Mouse (Mus musculus): ENCODE results near the gene Ftl1.

Gene Ftl1

DNA sequence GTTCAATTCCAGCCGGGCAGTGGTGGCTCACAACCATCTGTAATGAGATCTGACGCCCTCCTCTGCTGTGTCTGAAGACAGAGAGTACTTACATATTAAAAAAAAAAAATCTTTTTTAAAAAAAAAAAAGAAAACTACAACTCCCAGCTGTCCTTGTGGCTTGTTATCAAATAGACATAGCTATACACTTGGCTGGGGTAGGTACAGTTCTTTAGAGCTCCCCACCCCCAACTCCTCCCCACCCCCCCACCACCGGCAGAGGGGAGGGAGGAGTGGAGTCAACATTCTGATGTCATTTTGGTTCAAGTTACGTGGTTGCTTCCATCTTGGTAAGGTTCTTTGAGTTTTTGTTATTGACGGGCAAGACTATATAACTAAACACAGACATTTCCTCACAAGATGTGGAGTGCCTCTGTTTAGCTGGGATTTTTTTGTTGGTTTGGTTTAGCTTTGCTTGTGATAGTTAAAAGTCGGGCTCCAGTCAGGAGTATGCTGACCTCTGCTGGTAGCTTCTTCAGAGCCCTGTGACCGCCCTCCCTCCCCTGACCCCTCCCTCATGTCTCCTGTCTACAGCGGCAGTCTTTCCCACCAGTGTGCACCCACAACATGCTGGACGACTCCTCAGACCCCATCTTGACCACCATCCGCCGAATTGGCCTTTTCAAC, 12.2 kb downstream of the Ftl1 start:
- peak; percentile 53 for DNase-seq

DNA sequence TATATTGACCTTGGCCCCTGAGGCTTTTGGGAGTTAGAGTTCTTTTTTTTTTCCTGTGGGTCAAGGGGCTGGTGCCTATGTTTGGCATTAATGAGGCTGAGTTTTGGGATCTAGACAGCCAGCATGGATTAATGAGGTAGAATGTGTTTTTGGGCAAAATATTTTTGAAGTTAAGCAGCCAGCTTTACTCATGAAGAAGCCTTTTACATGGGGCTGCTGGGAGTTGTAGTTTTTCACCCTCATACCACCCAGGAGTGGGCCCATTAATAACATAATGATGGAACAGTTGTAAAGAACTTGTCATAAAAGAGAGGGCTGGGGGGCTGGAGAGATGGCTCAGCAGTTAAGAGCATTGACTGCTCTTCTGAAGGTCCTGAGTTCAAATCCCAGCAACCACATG, 13.1 kb downstream of the Ftl1 start:
- no peak for DNase-seq

DNA sequence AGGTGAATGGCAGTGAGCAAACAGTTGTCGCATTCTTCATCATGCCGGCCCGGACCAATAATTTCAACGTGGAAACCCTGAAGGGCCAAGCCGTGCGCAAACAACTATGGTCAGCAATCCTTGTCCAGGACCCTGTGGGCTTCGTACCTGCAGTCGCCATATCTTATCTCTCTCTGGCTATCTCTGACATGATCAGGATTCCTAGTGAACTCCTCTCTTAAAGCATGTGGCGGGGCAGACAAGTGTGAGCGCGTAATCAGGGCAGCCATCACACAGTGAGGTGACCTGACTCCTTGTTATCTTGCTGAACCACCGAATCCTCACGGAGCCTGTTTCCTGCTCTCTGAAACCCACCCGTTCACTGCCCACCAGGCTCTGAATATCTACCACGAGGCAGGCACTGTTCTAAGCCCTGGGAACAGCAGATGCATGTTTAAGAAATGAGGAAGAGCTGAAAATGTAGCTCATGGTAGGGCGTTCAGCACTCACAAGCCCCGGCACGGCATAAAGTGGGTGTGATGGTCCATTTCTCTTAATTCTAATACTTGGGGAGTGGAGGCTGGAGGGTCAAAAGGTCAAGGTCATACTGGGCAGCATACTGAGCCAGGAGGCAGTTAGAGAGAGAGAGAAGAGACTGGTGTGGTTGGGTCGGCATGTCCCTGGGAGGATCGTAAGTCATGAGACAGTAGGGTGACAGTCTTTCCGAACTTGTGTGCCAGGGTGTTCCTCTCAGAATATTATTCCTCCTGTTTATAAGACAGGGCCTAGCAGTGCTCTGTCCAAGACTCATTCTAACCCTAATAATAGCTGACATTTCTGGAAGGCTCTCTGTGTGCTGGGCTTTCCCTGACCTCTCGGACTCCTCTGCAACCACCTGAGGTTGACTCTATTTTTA, 15.9 kb downstream of the Ftl1 start:
- no peak for DNase-seq

DNA sequence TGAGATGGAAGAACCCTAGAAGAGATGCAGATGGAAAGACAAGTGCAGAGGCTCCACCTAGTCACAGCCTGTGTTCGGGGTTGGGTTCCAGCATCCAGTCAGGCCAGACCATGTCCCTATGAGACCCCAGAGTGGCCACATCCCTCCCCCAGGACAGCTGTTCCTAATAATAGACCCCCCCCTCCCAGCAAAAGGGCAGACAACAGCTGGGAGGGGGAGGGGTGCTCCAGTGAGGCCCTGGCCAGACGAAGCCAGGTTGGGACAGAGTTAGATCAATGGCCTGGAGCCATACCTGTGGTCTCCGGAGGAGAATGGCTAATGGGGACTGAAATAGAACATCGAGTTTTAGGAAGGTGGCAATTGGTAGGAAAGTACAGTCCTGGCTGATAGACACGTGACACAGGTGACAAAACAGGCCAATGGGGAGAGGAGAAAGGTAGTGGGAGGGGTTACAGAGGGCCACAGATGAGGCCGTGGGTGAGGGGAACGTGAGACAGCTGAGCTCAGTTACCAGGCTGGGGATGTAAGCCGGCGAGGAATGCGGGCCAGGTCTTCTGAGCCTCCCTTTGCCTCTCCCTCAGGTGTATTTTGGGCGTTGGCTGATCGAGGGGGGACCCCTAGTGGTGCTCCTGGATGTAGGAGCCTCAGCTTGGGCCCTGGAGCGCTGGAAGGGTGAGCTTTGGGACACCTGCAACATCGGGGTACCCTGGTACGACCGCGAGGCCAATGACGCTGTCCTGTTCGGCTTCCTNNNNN, 22.0 kb downstream of the Ftl1 start, which contains the start of gene Ruvbl2:
Ruvbl2 (minus strand) TSS at position 576 of the 756 bp plus-strand sequence.
- no peak for DNase-seq

DNA sequence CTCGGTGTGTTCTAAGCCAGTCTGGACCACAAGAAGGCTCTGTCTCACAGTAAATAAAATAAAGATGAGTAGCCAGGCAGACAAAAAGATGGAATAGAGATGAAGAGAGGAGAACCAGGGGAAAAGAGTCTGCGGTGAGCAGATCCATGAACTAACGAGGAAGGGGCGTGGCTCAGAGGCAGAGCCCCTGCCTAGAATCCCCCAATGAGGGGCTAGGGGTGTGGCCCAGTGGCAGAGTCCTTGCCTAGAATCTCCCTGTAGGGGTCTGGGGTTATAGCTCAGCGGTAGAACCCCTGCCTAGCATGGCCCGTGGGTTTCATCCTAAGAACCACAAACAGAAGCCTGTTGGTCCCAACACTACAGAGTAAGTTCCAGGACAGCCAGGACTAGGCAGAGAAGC, 22.6 kb downstream of the Ftl1 start:
- DNase-seq: no peak

DNA sequence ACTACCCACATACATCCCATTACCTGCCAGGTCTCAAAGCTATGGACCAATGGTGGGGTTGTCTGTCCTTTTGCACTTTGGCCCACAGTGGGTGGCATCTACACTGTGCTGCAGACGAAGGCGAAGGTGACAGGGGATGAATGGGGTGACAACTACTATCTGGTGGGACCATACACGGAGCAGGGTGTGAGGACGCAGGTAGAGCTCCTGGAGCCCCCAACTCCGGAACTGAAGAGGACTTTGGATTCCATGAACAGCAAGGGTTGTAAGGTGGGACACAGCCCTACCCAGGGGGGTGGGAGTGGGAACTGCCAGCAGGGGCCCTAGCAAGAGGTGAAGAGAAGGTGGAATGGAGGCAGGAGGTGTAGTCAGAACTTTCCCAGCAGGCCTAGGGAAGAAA, 23.2 kb downstream of the Ftl1 start:
- no peak for DNase-seq

DNA sequence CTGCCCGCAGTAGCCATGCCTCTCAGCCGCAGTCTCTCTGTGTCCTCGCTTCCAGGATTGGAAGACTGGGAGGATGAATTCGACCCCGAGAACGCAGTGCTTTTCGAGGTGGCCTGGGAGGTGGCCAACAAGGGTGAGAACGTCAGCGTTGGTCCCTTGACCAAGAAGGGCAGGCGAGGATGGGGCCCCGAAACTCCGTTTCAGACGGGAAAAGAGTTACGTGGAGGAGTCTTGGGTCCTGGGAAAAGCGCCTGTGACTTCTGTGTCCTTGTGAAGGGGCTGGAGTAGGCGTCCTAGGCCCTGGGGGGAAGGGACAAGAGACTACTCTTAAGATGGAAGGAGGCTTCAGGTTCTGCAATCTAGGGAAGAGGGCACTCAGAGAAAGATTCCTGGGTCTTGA, 24.6 kb downstream of the Ftl1 start:
- DNase-seq: no peak

DNA sequence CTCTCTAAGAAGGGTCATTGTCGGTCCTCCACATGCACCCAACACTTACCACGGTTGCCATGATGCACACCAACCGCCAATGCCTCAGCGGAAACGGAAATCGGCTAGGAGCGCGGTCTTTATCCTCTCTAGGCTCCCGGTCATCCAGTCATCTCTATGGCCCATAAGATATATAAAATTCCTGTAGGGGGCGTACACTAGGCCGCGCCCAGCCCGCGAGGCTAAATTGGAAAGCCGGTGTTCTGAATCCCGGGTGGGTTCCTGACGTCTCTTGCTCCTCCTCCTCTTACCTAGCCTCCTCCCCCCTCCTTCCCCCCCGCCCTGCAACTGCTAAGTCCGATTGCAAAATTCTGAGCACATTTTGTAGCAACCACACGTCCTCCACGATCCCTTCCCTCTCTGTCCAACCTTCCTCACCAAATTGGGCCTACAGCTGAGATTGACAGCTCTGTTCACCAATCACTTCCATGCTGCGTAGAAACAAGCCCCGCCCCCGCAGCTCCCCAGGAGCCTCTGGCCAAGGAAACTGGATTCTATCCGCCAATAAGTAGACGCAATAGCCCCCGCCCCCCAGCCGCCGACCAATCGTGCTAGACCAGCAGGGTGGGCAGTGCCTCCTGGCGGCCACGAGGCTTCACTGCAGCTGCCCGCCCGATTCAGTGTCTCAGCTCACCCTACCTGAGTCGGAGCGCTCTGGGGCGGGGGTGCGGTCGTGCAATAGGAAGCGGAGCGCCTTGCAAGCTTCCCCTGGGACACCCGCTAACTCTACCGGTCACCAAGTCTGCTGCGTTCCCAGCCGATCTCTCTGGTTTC, 25.3 kb downstream of the Ftl1 start, which contains the start of gene Gys1:
Gys1 (plus strand) TSS at position 642 of the 813 bp plus-strand sequence.
- peak; percentile 100 for DNase-seq

DNA sequence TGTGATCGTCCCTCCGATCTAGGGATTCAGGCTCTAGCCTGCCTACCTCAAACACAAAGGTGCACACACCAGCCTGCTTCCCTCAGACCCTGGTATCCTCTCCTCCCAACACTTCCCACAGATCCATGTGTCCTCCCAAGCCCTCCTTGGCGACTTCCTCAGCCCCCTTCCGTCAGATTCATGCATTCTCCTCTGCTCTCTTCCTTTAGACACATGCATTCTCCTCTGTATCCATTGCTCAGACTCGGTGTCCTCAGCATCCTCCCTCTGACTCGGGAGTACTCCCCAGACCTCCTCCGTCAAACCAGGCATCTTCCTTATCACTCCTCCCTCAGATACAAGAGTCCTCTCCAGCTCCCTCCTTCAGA, 25.9 kb downstream of the Ftl1 start:
- no peak for DNase-seq

DNA sequence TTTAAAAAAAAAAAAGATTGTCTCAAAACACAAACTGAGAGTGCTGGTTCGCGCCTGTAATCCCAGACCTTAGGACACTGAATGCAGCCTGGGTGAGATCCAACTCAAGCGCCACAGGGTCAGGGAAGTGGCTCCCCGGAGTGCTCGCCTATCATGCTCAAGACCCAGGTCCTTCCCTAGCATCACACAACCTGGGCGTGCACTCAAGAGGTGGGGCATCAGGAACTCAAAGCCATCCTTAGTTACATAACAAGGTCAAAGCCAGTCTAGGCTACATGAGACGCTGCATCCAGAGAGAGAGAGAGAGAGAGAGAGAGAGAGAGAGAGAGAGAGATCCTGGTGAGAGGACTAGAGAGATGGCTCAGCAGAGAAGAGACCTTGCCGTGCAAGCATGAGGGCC, 33.1 kb downstream of the Ftl1 start:
- no peak for DNase-seq

DNA sequence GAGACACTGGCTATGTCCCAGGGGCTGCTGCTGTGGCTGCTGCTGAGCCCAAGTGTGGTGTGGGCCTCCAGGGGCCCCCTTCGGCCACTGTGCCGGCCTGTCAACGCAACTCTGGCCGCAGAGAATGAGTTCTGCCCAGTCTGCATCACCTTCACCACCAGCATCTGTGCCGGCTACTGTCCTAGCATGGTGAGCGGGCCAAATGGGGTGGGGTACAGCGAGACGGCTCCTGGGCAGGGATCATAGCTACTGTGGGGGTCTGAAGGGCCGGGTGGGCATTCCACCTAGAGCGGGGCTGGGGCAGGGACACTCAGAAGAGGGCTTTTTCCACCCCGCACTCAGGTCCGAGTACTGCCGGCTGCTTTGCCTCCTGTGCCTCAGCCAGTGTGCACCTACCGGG, 38.5 kb downstream of the Ftl1 start:
- DNase-seq: no peak

DNA sequence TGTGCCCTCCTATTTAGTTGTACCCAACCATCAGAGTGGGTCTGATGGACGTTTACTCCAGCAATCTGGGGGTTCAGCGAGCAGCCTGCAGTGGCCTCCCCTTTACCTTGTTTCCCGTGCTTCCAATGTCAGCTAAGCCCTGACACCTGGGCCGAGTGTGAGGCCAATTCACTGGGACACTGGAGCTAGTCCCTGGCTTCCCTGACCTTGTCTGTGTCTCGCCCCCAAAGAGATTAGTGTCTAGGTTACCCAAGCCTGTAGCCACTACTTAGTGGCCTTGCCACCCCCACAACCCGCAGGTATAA, 39.1 kb downstream of the Ftl1 start, which contains the start of gene Lhb:
Lhb (plus strand) TSS at position 206 of the 305 bp plus-strand sequence.
- DNase-seq: no peak

DNA sequence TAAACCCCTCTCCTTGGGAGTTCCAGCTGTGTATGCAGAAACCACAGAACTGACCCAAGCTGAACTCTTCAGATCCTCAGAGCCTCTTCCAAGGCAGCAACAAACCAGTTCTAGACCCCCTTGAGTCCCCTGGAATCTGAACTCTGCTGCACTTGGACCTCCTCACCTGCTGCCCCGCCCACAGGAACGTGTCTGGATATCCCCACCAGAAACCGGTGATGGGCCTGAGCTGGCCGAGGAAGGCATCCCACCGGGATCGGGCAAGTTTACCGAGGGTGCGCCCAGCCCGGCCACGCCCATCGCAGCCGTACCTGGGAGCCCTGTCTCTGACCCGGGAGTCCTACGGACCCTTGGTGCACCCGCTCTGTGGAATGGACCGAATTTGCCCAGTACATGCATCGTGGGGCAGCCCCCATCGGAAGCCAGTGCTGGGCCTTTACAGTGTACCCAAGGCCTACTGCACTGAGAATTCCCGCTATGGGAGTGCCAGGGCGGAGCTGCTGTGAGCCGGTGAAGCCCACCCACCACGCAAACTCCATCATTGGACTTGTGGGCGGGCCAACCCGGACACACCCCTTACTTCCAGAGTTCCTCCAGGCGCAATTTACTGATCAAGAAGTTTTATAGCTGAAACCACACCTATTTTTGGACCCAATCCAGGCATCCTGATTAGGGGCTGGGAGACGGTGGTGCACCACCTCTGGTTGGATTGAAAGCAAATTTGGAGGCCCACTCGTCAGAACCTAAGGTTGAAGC, 39.6 kb downstream of the Ftl1 start:
- no peak for DNase-seq

DNA sequence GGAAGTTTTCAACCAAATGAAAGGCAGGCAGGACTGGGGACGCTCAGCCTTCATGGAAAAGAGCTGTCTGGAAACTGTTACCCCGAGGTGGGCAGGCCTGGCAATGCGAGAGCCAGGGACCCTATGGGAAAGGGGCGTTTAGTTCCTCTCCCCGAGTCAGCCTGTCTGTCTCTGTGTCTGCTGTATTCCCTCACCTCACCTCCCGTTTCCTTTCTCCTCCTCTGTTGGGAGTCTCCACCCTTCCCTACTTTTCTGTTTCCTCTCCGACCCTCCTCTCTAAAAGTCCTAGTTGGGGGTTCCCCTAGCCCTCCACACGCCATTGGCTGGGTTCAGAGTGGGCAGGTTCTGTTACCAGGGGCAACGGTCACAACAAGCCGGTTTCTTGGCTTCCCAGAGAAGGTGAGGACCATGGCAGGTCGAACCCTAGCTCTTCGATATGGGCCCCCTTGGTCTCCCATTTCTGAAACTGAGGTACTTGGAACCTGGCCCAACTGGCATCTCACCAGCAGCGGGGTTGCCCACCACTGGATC, 41.7 kb downstream of the Ftl1 start:
- DNase-seq: no peak

DNA sequence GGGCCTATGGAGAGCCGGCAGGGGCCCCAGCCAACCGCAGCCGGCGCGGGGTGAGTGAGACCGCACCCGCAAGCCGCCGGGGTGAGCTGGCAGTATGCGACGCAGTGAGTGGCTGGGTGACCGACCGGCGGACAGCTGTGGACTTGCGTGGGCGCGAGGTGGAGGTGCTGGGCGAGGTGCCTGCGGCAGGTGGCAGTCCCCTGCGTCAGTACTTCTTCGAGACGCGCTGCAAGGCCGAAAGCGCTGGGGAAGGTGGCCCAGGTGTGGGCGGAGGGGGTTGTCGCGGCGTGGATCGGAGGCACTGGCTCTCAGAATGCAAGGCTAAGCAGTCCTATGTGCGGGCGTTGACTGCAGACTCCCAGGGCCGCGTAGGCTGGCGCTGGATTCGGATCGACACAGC, 44.0 kb downstream of the Ftl1 start:
- DNase-seq: no peak

DNA sequence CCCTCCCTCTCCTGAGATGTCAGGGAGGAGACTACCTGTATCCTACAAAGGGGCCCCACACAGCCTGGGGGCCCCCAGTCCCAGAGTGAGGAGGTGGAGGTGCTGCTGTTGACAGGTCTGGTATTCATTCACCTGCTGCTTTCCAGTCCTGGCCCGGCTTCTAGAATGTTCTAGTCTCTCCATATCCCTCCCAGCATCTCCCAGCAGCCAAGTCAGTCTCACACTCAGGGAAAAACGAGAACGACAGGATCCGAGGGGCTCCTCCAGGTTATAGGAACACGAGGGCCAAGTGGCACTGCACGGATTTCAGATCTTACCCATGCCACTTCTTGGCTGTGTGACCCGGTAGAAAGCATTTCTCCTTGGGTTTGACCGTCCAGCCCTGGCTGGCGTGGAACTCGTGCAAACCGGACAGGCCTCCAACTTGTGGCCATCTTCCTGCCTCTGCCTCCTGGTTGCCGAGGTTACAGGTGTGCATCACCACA, 44.9 kb downstream of the Ftl1 start:
- DNase-seq: no peak

DNA sequence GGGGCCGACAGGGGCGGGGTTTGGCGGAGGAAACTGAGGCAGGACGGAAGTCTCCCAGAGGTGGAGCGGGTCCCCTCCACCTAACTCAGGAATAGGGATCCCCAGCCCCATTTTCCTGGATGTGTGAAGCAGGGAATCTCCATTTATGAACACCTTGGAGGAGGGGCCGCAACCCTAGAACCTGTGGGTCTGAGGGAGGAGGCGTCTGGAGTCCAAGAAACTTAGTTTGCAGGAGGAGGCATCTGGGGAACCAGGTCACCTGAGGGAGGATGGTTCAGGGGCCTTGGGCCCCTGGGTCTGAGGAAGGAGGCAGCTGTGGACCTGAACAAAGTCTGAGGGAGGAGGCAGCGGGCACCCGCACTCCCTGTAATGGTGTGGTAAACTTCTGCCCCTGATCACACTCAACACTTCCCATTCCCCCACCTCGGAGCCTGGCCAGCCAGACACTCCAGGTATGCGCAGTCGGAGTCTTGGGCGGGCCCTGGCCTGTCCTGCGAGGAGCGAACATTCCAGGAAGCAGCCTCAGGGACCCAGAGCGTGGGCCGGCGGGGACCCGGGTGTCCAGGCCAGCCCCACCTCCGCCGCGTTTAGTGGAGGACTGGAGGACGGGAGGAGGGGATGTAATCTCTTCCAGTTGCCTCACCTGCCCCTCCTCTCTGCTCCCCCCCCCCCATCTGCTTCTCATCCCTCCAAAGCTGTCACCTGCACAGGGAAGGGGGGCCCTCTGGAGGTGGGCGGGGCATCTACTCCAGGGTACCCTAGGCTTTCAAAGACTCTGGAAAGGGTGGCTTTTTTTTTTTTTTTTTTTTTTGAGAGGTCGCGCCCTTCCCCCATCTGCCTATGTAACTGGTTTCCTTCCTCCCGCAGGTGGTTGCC, 45.6 kb downstream of the Ftl1 start:
- no peak for DNase-seq

DNA sequence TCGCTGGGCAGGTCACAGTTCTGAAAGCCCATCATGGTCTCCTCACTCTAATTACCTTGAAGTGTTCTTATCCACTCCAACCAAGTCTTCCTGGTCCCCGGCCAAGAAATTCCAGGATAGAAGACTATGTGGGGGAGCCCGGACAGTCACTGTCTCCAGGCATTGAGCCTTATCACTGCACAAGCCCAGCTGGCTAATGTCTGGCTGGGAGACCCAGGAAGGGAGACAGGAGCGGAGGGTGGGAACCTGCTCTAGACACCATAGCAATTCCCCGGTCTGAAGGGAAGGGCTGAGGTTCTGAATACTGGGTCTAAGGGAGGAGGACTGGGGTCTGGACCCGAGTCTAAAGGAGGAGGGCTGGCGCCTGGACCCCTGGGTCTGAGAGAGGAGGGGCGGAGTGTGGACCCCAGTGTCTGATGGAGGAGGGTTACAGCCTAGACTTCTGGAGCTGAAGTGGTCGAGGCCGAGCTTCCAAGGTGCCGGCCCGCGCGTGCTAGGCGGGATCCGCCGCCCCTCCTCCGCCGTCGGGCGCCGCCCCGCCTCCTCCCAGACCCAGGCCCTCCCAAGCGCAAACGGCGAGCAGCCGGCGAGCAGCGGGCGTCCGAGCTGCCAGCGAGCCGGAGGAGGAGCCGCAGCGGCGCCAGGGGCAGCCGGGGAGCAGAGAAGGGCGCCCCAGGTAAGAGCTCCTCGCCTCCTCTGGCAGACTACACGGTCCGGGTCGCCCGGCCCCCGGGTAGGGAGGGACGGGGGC, 46.4 kb downstream of the Ftl1 start, which contains the start of gene Ntf5:
Ntf5 (plus strand) TSS at position 583 of the 751 bp plus-strand sequence.
- DNase-seq: peak; percentile 63

DNA sequence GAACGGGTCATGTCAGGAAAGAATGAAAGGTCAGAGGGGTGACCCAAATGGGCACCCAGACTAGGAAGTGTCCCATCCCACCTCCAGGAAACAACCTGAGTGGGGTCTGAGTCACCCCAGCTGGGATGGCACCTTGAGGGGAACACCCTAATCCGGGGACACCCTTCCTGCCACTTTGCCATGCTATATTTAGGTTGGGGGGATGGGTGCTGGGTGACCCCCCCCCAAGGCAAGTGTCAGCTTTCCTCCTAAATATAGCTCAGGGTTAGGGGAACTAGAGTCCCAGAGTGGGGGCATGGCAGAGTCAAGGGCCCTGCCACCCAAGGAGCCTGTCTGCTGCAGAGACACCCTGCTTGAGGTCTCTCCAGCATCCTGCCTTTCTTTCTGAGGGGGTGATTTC, 47.3 kb downstream of the Ftl1 start:
- no peak for DNase-seq

Data from retina, postnatal 1 day (tissue).